Mouse (Mus musculus) gastrocnemius, postnatal 25 days (tissue): Measurements from ENCODE around the gene Lactb. TPM values are rescaled to one million over a fixed set of nuclear protein-coding genes. Genes with fewer than 3 reads are reported as not detected.

Source experiments
- total RNA-seq, 2 experiments: library from RNA; stranded (reverse); gene quantifications; 1 replicate in 1 of 2; 2 replicates in 1 of 2; pipeline ENCODE4 v1.2.3; 2021

Gene Lactb
- total RNA-seq, 2 experiments from 2014 or later = 17.8 to 19.5 TPM

Other genes starting within 250 kb of the Lactb start
- 1 to 10 TPM; 1.6 to 3.1 TPM for gene Aph1b, start 180.0 kb downstream of the Lactb start, total RNA-seq
- under 1 TPM in 1 of 2 experiments, not detected in 1; 0.35 TPM for gene Gm10647, start 178.4 kb downstream of the Lactb start, total RNA-seq
- 1 to 10 TPM in 1 of 2 experiments, under 1 TPM in 1; 0.54 to 1.3 TPM for gene Aph1c, start 140.8 kb downstream of the Lactb start, total RNA-seq
- gene Rab8b, start 55.8 kb downstream of the Lactb start, total RNA-seq = 1 to 10 TPM; 5.0 to 6.1 TPM
- gene Rps27l, start 29.4 kb downstream of the Lactb start, total RNA-seq = 100 to 1,000 TPM; 198 to 200 TPM
- gene Tpm1, start 73.9 kb upstream of the Lactb start, total RNA-seq = over 10,000 TPM; 20,359 to 26,033 TPM